Mouse (Mus musculus): Measurements from ENCODE around the gene Bnip3.

- no peak for TF ChIP-seq MYOG (IDR thresholded peaks at IDR 0.05; ENCODE audit: control insufficient read depth, extremely low read depth, insufficient read length)
- no peak for TF ChIP-seq CTCF (IDR thresholded peaks at IDR 0.05; ENCODE audit: control insufficient read depth, insufficient read depth, insufficient read length)
These were observed 44.5 kb downstream of the Bnip3 start for GRCm38 (mm10) chr7:138864776-138865175.

Data from C2C12 (cell line).